In genomic region chr15:60111046-60111445, GRCm38 (mm10) we compare ENCODE assay signal across 17 mouse cellular contexts.
"Had no signal": no experiment of that assay in that cellular context is flagged by ENCODE, and none has a peak within 500 bp of the region (broad histone marks: within the 10 kb centered on the region; RNA-seq: fewer than 3 reads in every experiment).

No protein-coding gene starts in this region.

- H3K4me2 ChIP-seq: liver, embryonic 13.5 days; midbrain, embryonic 13.5 days; neural tube, embryonic 12.5 days; neural tube, embryonic 15.5 days had no signal

- H3K9me3 ChIP-seq: liver, embryonic 13.5 days; megakaryocyte, embryonic 14.5 days; midbrain, embryonic 10.5 days; midbrain, embryonic 13.5 days; neural tube, embryonic 12.5 days; neural tube, embryonic 15.5 days had no signal

- H3K4me1 ChIP-seq: liver, embryonic 13.5 days; megakaryocyte, embryonic 14.5 days; midbrain, embryonic 10.5 days; midbrain, embryonic 13.5 days; neural tube, embryonic 12.5 days; neural tube, embryonic 15.5 days had no signal

- H3K36me3 ChIP-seq: liver, embryonic 13.5 days; midbrain, embryonic 10.5 days; midbrain, embryonic 13.5 days; neural tube, embryonic 12.5 days; neural tube, embryonic 15.5 days had no signal

- H3K27ac ChIP-seq: kidney, postnatal 0 days; layer of hippocampus, adult 2 months; liver, embryonic 13.5 days; midbrain, embryonic 10.5 days; midbrain, embryonic 13.5 days; neural tube, embryonic 12.5 days; neural tube, embryonic 15.5 days had no signal

- H3K4me3 ChIP-seq: layer of hippocampus, adult 2 months; liver, embryonic 13.5 days; megakaryocyte, embryonic 14.5 days; midbrain, embryonic 10.5 days; midbrain, embryonic 13.5 days; neural tube, embryonic 12.5 days; neural tube, embryonic 15.5 days had no signal

- H3K9ac ChIP-seq: liver, embryonic 13.5 days; midbrain, embryonic 13.5 days; neural tube, embryonic 12.5 days; neural tube, embryonic 15.5 days had no signal

- H3K27me3 ChIP-seq: liver, embryonic 13.5 days; megakaryocyte, embryonic 14.5 days; midbrain, embryonic 13.5 days; neural tube, embryonic 12.5 days; neural tube, embryonic 15.5 days had no signal

- DNase-seq: kidney, adult 2 months; kidney, postnatal 25 days; layer of hippocampus, adult 9-11 months; liver, embryonic 13.5 days; lung, adult 2 months; right cerebral cortex, adult 18-20 months; right cerebral cortex, postnatal 14 days; right cerebral cortex, postnatal 4 days; thymus, adult 18-20 months; thymus, postnatal 25 days had no signal

- ATAC-seq: midbrain, embryonic 13.5 days had no signal
